Mouse (Mus musculus): Measurements from ENCODE around the gene BC067074. TPM values are rescaled to one million over a fixed set of nuclear protein-coding genes. Genes with fewer than 3 reads are reported as not detected.
"Not testable (repeated sequence)": the region's sequence is repeated elsewhere in the genome, so short reads cannot be mapped to it uniquely, and the experiment has no call there.

The BC067074 gene
- 1.3 and 1.5 TPM in 2 replicates for polyA plus RNA-seq (2014; fragmentation: Nextera tagmentation; extraction: Ambion mirVana)

GRCm38 (mm10) chr13:113292975-113293706 lies at the start of gene BC067074:
Gene BC067074 (plus strand): TSS chr13:113293159.
- H3K4me1 ChIP-seq (ENCODE audit: control insufficient read depth, insufficient read depth, low read length) = peaks cover 4% of the 10 kb centered on the region; the same call in 1 of the 2 replicates
- H3K27ac ChIP-seq (ENCODE audit: low read depth, low read length) = no peak within 1 kb of the TSS
- ATAC-seq (ENCODE audit: low FRiP score) = peak; percentile 80
- H3K9ac ChIP-seq (ENCODE audit: low read length) = peak within 1 kb of the TSS; percentile 78
- H3K4me2 ChIP-seq = peak within 1 kb of the TSS; percentile 96
- under 1% methylated on average over 62 of the region's 75 CpGs for WGBS
- DNase-seq (ENCODE audit: low spot score, missing footprints) = peak; percentile 93
- no peaks in the 10 kb centered on the region for H3K9me3 ChIP-seq (ENCODE audit: control insufficient read depth, low read length)
- H3K36me3 ChIP-seq (ENCODE audit: control insufficient read depth, insufficient read depth, low read length) = no peaks in the 10 kb centered on the region
- peaks cover 10% of the 10 kb centered on the region for H3K27me3 ChIP-seq (ENCODE audit: control insufficient read depth, insufficient read depth, low read length)
- peak within 1 kb of the TSS; percentile 59 for H3K4me3 ChIP-seq (ENCODE audit: low read depth, low read length)

GRCm38 (mm10) chr13:113245025-113245424 lies 47.9 kb upstream of the BC067074 start:
- no peaks in the 10 kb centered on the region for H3K9me3 ChIP-seq (ENCODE audit: control insufficient read depth, low read length)

GRCm38 (mm10) chr13:113252580-113252979 lies 40.4 kb upstream of the BC067074 start:
- H3K4me3 ChIP-seq (ENCODE audit: low read depth, low read length); DNase-seq (ENCODE audit: low spot score, missing footprints); H3K27ac ChIP-seq (ENCODE audit: low read depth, low read length); H3K4me2 ChIP-seq; H3K9me3 ChIP-seq (ENCODE audit: control insufficient read depth, low read length); ATAC-seq (ENCODE audit: low FRiP score); H3K27me3 ChIP-seq (ENCODE audit: control insufficient read depth, insufficient read depth, low read length); H3K36me3 ChIP-seq (ENCODE audit: control insufficient read depth, insufficient read depth, low read length); H3K9ac ChIP-seq (ENCODE audit: low read length); H3K4me1 ChIP-seq (ENCODE audit: control insufficient read depth, insufficient read depth, low read length): not testable (repeated sequence)
- WGBS = 87% methylated on average over 7 of the region's 7 CpGs

More at GRCm38 (mm10) chr13:113245025-113245424, 47.9 kb upstream of the BC067074 start:
- Histone ChIP-seq H3K27me3 (ENCODE audit: control insufficient read depth, insufficient read depth, low read length) (no peaks in the 10 kb centered on the region), H3K9ac (ENCODE audit: low read length) (no peak overlapping the region), H3K27ac (ENCODE audit: low read depth, low read length) (no peak overlapping the region), H3K4me1 (ENCODE audit: control insufficient read depth, insufficient read depth, low read length) (no peaks in the 10 kb centered on the region), H3K4me2 (no peak overlapping the region), H3K4me3 (ENCODE audit: low read depth, low read length) (no peak overlapping the region), H3K36me3 (ENCODE audit: control insufficient read depth, insufficient read depth, low read length) (no peaks in the 10 kb centered on the region)
- WGBS = 82% methylated on average over 8 of the region's 8 CpGs
- ATAC-seq (ENCODE audit: low FRiP score) (no peak), DNase-seq (ENCODE audit: low spot score, missing footprints) (no peak)

GRCm38 (mm10) chr13:113256766-113257165 lies 36.2 kb upstream of the BC067074 start:
- no peak for DNase-seq (ENCODE audit: low spot score, missing footprints)
- Histone ChIP-seq H3K9me3 (ENCODE audit: control insufficient read depth, low read length) (no peaks in the 10 kb centered on the region), H3K4me1 (ENCODE audit: control insufficient read depth, insufficient read depth, low read length) (no peaks in the 10 kb centered on the region), H3K36me3 (ENCODE audit: control insufficient read depth, insufficient read depth, low read length) (no peaks in the 10 kb centered on the region), H3K4me3 (ENCODE audit: low read depth, low read length) (no peak overlapping the region), H3K27me3 (ENCODE audit: control insufficient read depth, insufficient read depth, low read length) (no peaks in the 10 kb centered on the region), H3K27ac (ENCODE audit: low read depth, low read length) (no peak overlapping the region), H3K4me2 (no peak overlapping the region), H3K9ac (ENCODE audit: low read length) (no peak overlapping the region)
- WGBS = 90% methylated on average over 2 of the region's 2 CpGs
- ATAC-seq (ENCODE audit: low FRiP score) = no peak

GRCm38 (mm10) chr13:113257190-113257589 lies 35.8 kb upstream of the BC067074 start:
- Histone ChIP-seq H3K36me3 (ENCODE audit: control insufficient read depth, insufficient read depth, low read length) (no peaks in the 10 kb centered on the region), H3K4me2 (no peak overlapping the region), H3K27ac (ENCODE audit: low read depth, low read length) (no peak overlapping the region), H3K4me1 (ENCODE audit: control insufficient read depth, insufficient read depth, low read length) (no peaks in the 10 kb centered on the region), H3K9ac (ENCODE audit: low read length) (no peak overlapping the region), H3K4me3 (ENCODE audit: low read depth, low read length) (no peak overlapping the region), H3K27me3 (ENCODE audit: control insufficient read depth, insufficient read depth, low read length) (no peaks in the 10 kb centered on the region), H3K9me3 (ENCODE audit: control insufficient read depth, low read length) (no peaks in the 10 kb centered on the region)
- WGBS = 44% methylated on average over 5 of the region's 5 CpGs
- DNase-seq (ENCODE audit: low spot score, missing footprints) = no peak
- ATAC-seq (ENCODE audit: low FRiP score) = no peak

GRCm38 (mm10) chr13:113259237-113259636 lies 33.7 kb upstream of the BC067074 start:
- DNase-seq (ENCODE audit: low spot score, missing footprints) (no peak), ATAC-seq (ENCODE audit: low FRiP score) (no peak)
- Histone ChIP-seq H3K27ac (ENCODE audit: low read depth, low read length) (no peak overlapping the region), H3K27me3 (ENCODE audit: control insufficient read depth, insufficient read depth, low read length) (no peaks in the 10 kb centered on the region), H3K36me3 (ENCODE audit: control insufficient read depth, insufficient read depth, low read length) (no peaks in the 10 kb centered on the region), H3K9ac (ENCODE audit: low read length) (no peak overlapping the region), H3K4me1 (ENCODE audit: control insufficient read depth, insufficient read depth, low read length) (no peaks in the 10 kb centered on the region), H3K4me3 (ENCODE audit: low read depth, low read length) (no peak overlapping the region), H3K4me2 (no peak overlapping the region), H3K9me3 (ENCODE audit: control insufficient read depth, low read length) (no peaks in the 10 kb centered on the region)
- 87% methylated on average over 5 of the region's 5 CpGs for WGBS

GRCm38 (mm10) chr13:113262822-113263221 lies 30.1 kb upstream of the BC067074 start:
- H3K27me3 ChIP-seq (ENCODE audit: control insufficient read depth, insufficient read depth, low read length) = no peaks in the 10 kb centered on the region
- DNase-seq (ENCODE audit: low spot score, missing footprints) (no peak), ATAC-seq (ENCODE audit: low FRiP score) (no peak)
- H3K36me3 ChIP-seq (ENCODE audit: control insufficient read depth, insufficient read depth, low read length) = no peaks in the 10 kb centered on the region
- H3K4me2 ChIP-seq = no peak overlapping the region
- H3K27ac ChIP-seq (ENCODE audit: low read depth, low read length) = no peak overlapping the region
- no peaks in the 10 kb centered on the region for H3K4me1 ChIP-seq (ENCODE audit: control insufficient read depth, insufficient read depth, low read length)
- no peak overlapping the region for H3K4me3 ChIP-seq (ENCODE audit: low read depth, low read length)
- H3K9ac ChIP-seq (ENCODE audit: low read length) = no peak overlapping the region
- no peaks in the 10 kb centered on the region for H3K9me3 ChIP-seq (ENCODE audit: control insufficient read depth, low read length)
- 89% methylated on average over 12 of the region's 12 CpGs for WGBS

- Histone ChIP-seq H3K27ac (ENCODE audit: low read depth, low read length) (no peak overlapping the region), H3K9ac (ENCODE audit: low read length) (no peak overlapping the region), H3K4me1 (ENCODE audit: control insufficient read depth, insufficient read depth, low read length) (no peaks in the 10 kb centered on the region), H3K4me2 (no peak overlapping the region), H3K4me3 (ENCODE audit: low read depth, low read length) (no peak overlapping the region), H3K27me3 (ENCODE audit: control insufficient read depth, insufficient read depth, low read length) (no peaks in the 10 kb centered on the region), H3K9me3 (ENCODE audit: control insufficient read depth, low read length) (no peaks in the 10 kb centered on the region), H3K36me3 (ENCODE audit: control insufficient read depth, insufficient read depth, low read length) (no peaks in the 10 kb centered on the region)
- DNase-seq (ENCODE audit: low spot score, missing footprints) = peak; percentile 98
- no peak for ATAC-seq (ENCODE audit: low FRiP score)
- 33% methylated on average over 13 of the region's 13 CpGs for WGBS
Measured at GRCm38 (mm10) chr13:113265257-113265656, 27.7 kb upstream of the BC067074 start.

- 30% methylated on average over 9 of the region's 9 CpGs for WGBS
- peak; percentile 41; the same call in 1 of the 2 replicates for ATAC-seq (ENCODE audit: low FRiP score)
- Histone ChIP-seq H3K4me1 (ENCODE audit: control insufficient read depth, insufficient read depth, low read length) (no peaks in the 10 kb centered on the region), H3K27me3 (ENCODE audit: control insufficient read depth, insufficient read depth, low read length) (no peaks in the 10 kb centered on the region), H3K9ac (ENCODE audit: low read length) (no peak overlapping the region), H3K4me3 (ENCODE audit: low read depth, low read length) (no peak overlapping the region), H3K27ac (ENCODE audit: low read depth, low read length) (no peak overlapping the region), H3K9me3 (ENCODE audit: control insufficient read depth, low read length) (no peaks in the 10 kb centered on the region), H3K36me3 (ENCODE audit: control insufficient read depth, insufficient read depth, low read length) (no peaks in the 10 kb centered on the region), H3K4me2 (no peak overlapping the region; the same call in 1 of the 2 replicates)
- peak; percentile 99 for DNase-seq (ENCODE audit: low spot score, missing footprints)
Measured at GRCm38 (mm10) chr13:113266495-113266951, 26.4 kb upstream of the BC067074 start.

Measured in midbrain, embryonic 11.5 days (tissue).